Mouse (Mus musculus) ZHBTc4 (cell line): ENCODE measurements around the gene Rhox4c.
"Not testable (repeated sequence)": the region's sequence is repeated elsewhere in the genome, so short reads cannot be mapped to it uniquely, and the experiment has no call there.

Source experiments
- DNase-seq: peaks from one replicate; pipeline ENCODE4 v3.0.0-alpha.2; 2011; ENCODE audit warnings: low read depth, low spot score

The Rhox4c gene

GRCm38 (mm10) chrX:37480037-37480436 lies at the start of gene Rhox4c:
Rhox4c (plus strand) TSS chrX:37480337.
- not testable (repeated sequence) for DNase-seq

- DNase-seq = not testable (repeated sequence)
These were observed 47.9 kb upstream of the Rhox4c start, which contains the start of gene Rhox4b for GRCm38 (mm10) chrX:37432194-37432593. Rhox4b (plus strand) TSS chrX:37432494.

- DNase-seq = not testable (repeated sequence)
These were observed 26.8 kb upstream of the Rhox4c start, which contains the start of gene Rhox2c for GRCm38 (mm10) chrX:37453380-37453779. Rhox2c (plus strand) TSS chrX:37453680.

GRCm38 (mm10) chrX:37458285-37458684 lies 21.9 kb upstream of the Rhox4c start, which contains the start of gene Rhox3c:
Rhox3c (plus strand) TSS chrX:37458585.
- not testable (repeated sequence) for DNase-seq

- DNase-seq = not testable (repeated sequence)
These were observed 33.9 kb downstream of the Rhox4c start, which contains the start of gene Rhox4d for GRCm38 (mm10) chrX:37514059-37514458. Rhox4d (plus strand) TSS chrX:37514359.

GRCm38 (mm10) chrX:37530152-37530551 lies 50.0 kb downstream of the Rhox4c start, which contains the start of gene Rhox2e:
Rhox2e (plus strand) TSS chrX:37530452.
- DNase-seq = not testable (repeated sequence)
